Mouse (Mus musculus): Measurements from ENCODE around the gene Hrh2. TPM values are rescaled to one million over a fixed set of nuclear protein-coding genes. Genes with fewer than 3 reads are reported as not detected.
A peak's percentile ranks its signal among the peaks of the same experiment; 100 is the strongest.

Gene Hrh2
- polyA plus RNA-seq, 2 experiments: 0.10 to 0.11 TPM

GRCm38 (mm10) chr13:54245204-54245603, 53.3 kb downstream of the Hrh2 start:
- no peak overlapping the region for H3K4me2 ChIP-seq (ENCODE audit: low read depth)
- 65% methylated on average over 5 of the region's 5 CpGs for WGBS (ENCODE audit: insufficient replicate concordance)
- TF ChIP-seq CTCF (IDR thresholded peaks at IDR 0.05; ENCODE audit: low read depth) (no peak), EP300 (IDR thresholded peaks at IDR 0.05; ENCODE audit: low read depth) (no peak)

GRCm38 (mm10) chr13:54247545-54247944, 55.6 kb downstream of the Hrh2 start:
- Histone ChIP-seq H3K4me3 (ENCODE audit: insufficient read depth in 1 of 2, low read depth in 2 of 2, low read length in 2 of 2) (no peak overlapping the region), H3K4me1 (replicated peaks; ENCODE audit: control insufficient read depth in 2 of 2, insufficient read depth in 2 of 2, low read length in 1 of 2) (no peaks in the 10 kb centered on the region), H3K4me2 (ENCODE audit: low read depth) (no peak overlapping the region), H3K27ac (no peak overlapping the region), H3K27me3 (ENCODE audit: control insufficient read depth, insufficient read depth, low read length) (no peaks in the 10 kb centered on the region), H3K36me3 (replicated peaks; ENCODE audit: control insufficient read depth, insufficient read depth, low read depth) (no peaks in the 10 kb centered on the region), H3K9ac (replicated peaks) (no peak overlapping the region), H3K9me3 (ENCODE audit: control insufficient read depth, low read length) (no peaks in the 10 kb centered on the region)
- TF ChIP-seq CTCF (IDR thresholded peaks at IDR 0.05; ENCODE audit: low read depth): peak; percentile 82
- no peak for TF ChIP-seq EP300 (IDR thresholded peaks at IDR 0.05; ENCODE audit: low read depth)
- DNase-seq (ENCODE audit: low read depth in 3 of 3, low spot score in 3 of 3) (peak in 2 of 3 experiments; percentile 12 to 14), ATAC-seq (ENCODE audit: insufficient read depth) (no peak)
- WGBS (ENCODE audit: insufficient replicate concordance): 19% methylated on average over 4 of the region's 4 CpGs

More at GRCm38 (mm10) chr13:54245204-54245603, 53.3 kb downstream of the Hrh2 start:
- Histone ChIP-seq H3K36me3 (replicated peaks; ENCODE audit: control insufficient read depth, insufficient read depth, low read depth) (no peaks in the 10 kb centered on the region), H3K4me3 (ENCODE audit: insufficient read depth in 1 of 2, low read depth in 2 of 2, low read length in 2 of 2) (no peak overlapping the region), H3K9ac (replicated peaks) (no peak overlapping the region), H3K4me1 (replicated peaks; ENCODE audit: control insufficient read depth in 2 of 2, insufficient read depth in 2 of 2, low read length in 1 of 2) (no peaks in the 10 kb centered on the region), H3K27ac (no peak overlapping the region), H3K27me3 (ENCODE audit: control insufficient read depth, insufficient read depth, low read length) (no peaks in the 10 kb centered on the region), H3K9me3 (ENCODE audit: control insufficient read depth, low read length) (no peaks in the 10 kb centered on the region)
- DNase-seq (ENCODE audit: low read depth in 3 of 3, low spot score in 3 of 3): no peak
- no peak for ATAC-seq (ENCODE audit: insufficient read depth)

DNA sequence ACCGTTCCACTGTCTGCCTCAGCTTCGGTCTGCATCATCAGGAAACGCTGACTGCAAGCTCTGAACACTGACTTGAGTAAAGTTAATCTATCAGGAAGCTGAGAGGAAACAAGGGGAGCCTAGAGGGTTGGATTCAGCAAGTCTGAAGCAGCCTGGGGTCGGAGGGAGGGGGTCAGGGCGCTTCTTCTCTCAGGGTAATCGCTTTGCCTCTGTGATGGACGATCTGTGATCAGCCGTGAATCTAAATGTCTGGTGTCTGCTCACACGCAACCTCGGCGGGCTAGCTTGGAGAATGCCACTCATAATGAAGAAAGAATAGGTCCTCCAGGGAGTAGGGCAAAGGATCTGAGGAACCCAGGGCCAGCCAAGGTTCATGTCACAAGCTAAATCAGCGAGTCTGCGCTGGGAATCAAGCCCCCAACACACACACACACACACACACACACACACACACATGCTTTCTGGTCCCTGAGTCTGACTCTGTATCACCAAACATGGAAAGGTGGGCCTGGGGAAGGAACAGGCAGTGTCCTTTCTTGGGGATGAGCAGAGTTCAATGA, 56.6 kb downstream of the Hrh2 start:
- DNase-seq (ENCODE audit: low read depth in 3 of 3, low spot score in 3 of 3): no peak
- no peak for ATAC-seq (ENCODE audit: insufficient read depth)
- Histone ChIP-seq H3K4me2 (ENCODE audit: low read depth) (no peak overlapping the region), H3K9me3 (ENCODE audit: control insufficient read depth, low read length) (no peaks in the 10 kb centered on the region), H3K4me3 (ENCODE audit: insufficient read depth in 1 of 2, low read depth in 2 of 2, low read length in 2 of 2) (no peak overlapping the region), H3K27me3 (ENCODE audit: control insufficient read depth, insufficient read depth, low read length) (no peaks in the 10 kb centered on the region), H3K27ac (no peak overlapping the region), H3K36me3 (replicated peaks; ENCODE audit: control insufficient read depth, insufficient read depth, low read depth) (no peaks in the 10 kb centered on the region), H3K4me1 (replicated peaks; ENCODE audit: control insufficient read depth in 2 of 2, insufficient read depth in 2 of 2, low read length in 1 of 2) (no peaks in the 10 kb centered on the region), H3K9ac (replicated peaks) (no peak overlapping the region)
- TF ChIP-seq CTCF (IDR thresholded peaks at IDR 0.05; ENCODE audit: low read depth) (no peak), EP300 (IDR thresholded peaks at IDR 0.05; ENCODE audit: low read depth) (no peak)
- whole genome bisulfite sequencing (ENCODE audit: insufficient replicate concordance): 52% methylated on average over 13 of the region's 13 CpGs

- DNase-seq (ENCODE audit: low read depth in 3 of 3, low spot score in 3 of 3) (no peak), ATAC-seq (ENCODE audit: insufficient read depth) (no peak)
- H3K4me1 ChIP-seq (replicated peaks; ENCODE audit: control insufficient read depth in 2 of 2, insufficient read depth in 2 of 2, low read length in 1 of 2): no peaks in the 10 kb centered on the region
- H3K4me3 ChIP-seq (ENCODE audit: insufficient read depth in 1 of 2, low read depth in 2 of 2, low read length in 2 of 2): no peak overlapping the region
- 51% methylated on average over 4 of the region's 4 CpGs for WGBS (ENCODE audit: insufficient replicate concordance)
- no peak for TF ChIP-seq EP300 (IDR thresholded peaks at IDR 0.05; ENCODE audit: low read depth)
- no peak for TF ChIP-seq CTCF (IDR thresholded peaks at IDR 0.05; ENCODE audit: low read depth)
- no peak overlapping the region for H3K27ac ChIP-seq
- H3K27me3 ChIP-seq (ENCODE audit: control insufficient read depth, insufficient read depth, low read length): no peaks in the 10 kb centered on the region
- no peaks in the 10 kb centered on the region for H3K9me3 ChIP-seq (ENCODE audit: control insufficient read depth, low read length)
- no peak overlapping the region for H3K9ac ChIP-seq (replicated peaks)
- no peaks in the 10 kb centered on the region for H3K36me3 ChIP-seq (replicated peaks; ENCODE audit: control insufficient read depth, insufficient read depth, low read depth)
- no peak overlapping the region for H3K4me2 ChIP-seq (ENCODE audit: low read depth)
Measured at GRCm38 (mm10) chr13:54249007-54249406, 57.1 kb downstream of the Hrh2 start.

- TF ChIP-seq CTCF (IDR thresholded peaks at IDR 0.05; ENCODE audit: low read depth) (no peak), EP300 (IDR thresholded peaks at IDR 0.05; ENCODE audit: low read depth) (no peak)
- no peak for ATAC-seq (ENCODE audit: insufficient read depth)
- no peak overlapping the region for H3K9ac ChIP-seq (replicated peaks)
- no peaks in the 10 kb centered on the region for H3K9me3 ChIP-seq (ENCODE audit: control insufficient read depth, low read length)
- H3K4me3 ChIP-seq (ENCODE audit: insufficient read depth in 1 of 2, low read depth in 2 of 2, low read length in 2 of 2): no peak overlapping the region
- no peaks in the 10 kb centered on the region for H3K27me3 ChIP-seq (ENCODE audit: control insufficient read depth, insufficient read depth, low read length)
- H3K4me1 ChIP-seq (replicated peaks; ENCODE audit: control insufficient read depth in 2 of 2, insufficient read depth in 2 of 2, low read length in 1 of 2): no peaks in the 10 kb centered on the region
- no peak overlapping the region for H3K4me2 ChIP-seq (ENCODE audit: low read depth)
- H3K27ac ChIP-seq: no peak overlapping the region
- H3K36me3 ChIP-seq (replicated peaks; ENCODE audit: control insufficient read depth, insufficient read depth, low read depth): no peaks in the 10 kb centered on the region
- WGBS (ENCODE audit: insufficient replicate concordance): 49% methylated on average over 8 of the region's 8 CpGs
- DNase-seq (ENCODE audit: low read depth in 3 of 3, low spot score in 3 of 3): no peak
Measured at GRCm38 (mm10) chr13:54250346-54250745, 58.4 kb downstream of the Hrh2 start.
